Mouse (Mus musculus): ENCODE data around the gene Lyrm1. TPM values are rescaled to one million over a fixed set of nuclear protein-coding genes. Genes with fewer than 3 reads are reported as not detected.

Gene Lyrm1
- polyA plus RNA-seq, 1 experiment = 0.17 TPM

DNA sequence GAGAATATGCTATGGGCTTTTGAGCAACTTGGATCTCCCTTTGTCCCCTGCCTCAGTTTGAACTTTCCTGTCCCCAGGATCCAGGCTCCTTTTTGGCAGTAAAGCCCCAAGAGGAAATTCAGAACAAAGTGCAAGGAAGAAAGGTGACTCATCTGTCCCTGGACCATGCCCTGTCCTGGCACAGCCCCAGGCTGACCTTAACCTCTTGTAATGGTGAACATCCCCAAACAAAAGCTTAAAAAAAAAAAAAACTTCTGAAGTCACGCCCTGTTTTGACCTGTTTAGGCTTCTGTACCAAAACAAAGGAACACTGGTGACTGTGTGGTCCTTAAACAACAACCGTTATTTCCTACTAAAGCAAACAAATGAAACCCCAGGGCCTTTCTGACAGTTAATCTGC, 45.9 kb downstream of the Lyrm1 start:
- no peak for TF ChIP-seq TAL1 (IDR thresholded peaks at IDR 0.05; ENCODE audit: low read length)
- no peak for TF ChIP-seq GATA1 (IDR thresholded peaks at IDR 0.05; ENCODE audit: low read length)

GRCm38 (mm10) chr7:119954047-119954446, 58.4 kb downstream of the Lyrm1 start:
- Histone ChIP-seq H3K4me1 (ENCODE audit: control insufficient read depth) (no peaks in the 10 kb centered on the region), H3K9me3 (ENCODE audit: control insufficient read depth, low read length) (no peaks in the 10 kb centered on the region), H3K4me3 (replicated peaks) (no peak overlapping the region), H3K27me3 (ENCODE audit: control insufficient read depth) (no peaks in the 10 kb centered on the region), H3K36me3 (ENCODE audit: control insufficient read depth) (no peaks in the 10 kb centered on the region)
- no peak for TF ChIP-seq TAL1 (IDR thresholded peaks at IDR 0.05; ENCODE audit: low read length)
- TF ChIP-seq GATA1 (IDR thresholded peaks at IDR 0.05; ENCODE audit: low read length) = no peak

More for the DNA sequence above, 45.9 kb downstream of the Lyrm1 start:
- H3K4me3 ChIP-seq (replicated peaks) = no peak overlapping the region
- H3K4me1 ChIP-seq (ENCODE audit: control insufficient read depth) = no peaks in the 10 kb centered on the region
- H3K9me3 ChIP-seq (ENCODE audit: control insufficient read depth, low read length) = no peaks in the 10 kb centered on the region
- H3K36me3 ChIP-seq (ENCODE audit: control insufficient read depth) = no peaks in the 10 kb centered on the region
- no peaks in the 10 kb centered on the region for H3K27me3 ChIP-seq (ENCODE audit: control insufficient read depth)

- H3K9me3 ChIP-seq (ENCODE audit: control insufficient read depth, low read length) = no peaks in the 10 kb centered on the region
- no peaks in the 10 kb centered on the region for H3K27me3 ChIP-seq (ENCODE audit: control insufficient read depth)
- H3K4me3 ChIP-seq (replicated peaks) = no peak overlapping the region
- H3K36me3 ChIP-seq (ENCODE audit: control insufficient read depth) = no peaks in the 10 kb centered on the region
- no peaks in the 10 kb centered on the region for H3K4me1 ChIP-seq (ENCODE audit: control insufficient read depth)
- no peak for TF ChIP-seq TAL1 (IDR thresholded peaks at IDR 0.05; ENCODE audit: low read length)
- no peak for TF ChIP-seq GATA1 (IDR thresholded peaks at IDR 0.05; ENCODE audit: low read length)
These were observed 61.8 kb downstream of the Lyrm1 start for GRCm38 (mm10) chr7:119957421-119957820.

GRCm38 (mm10) chr7:119959091-119959490, 63.4 kb downstream of the Lyrm1 start:
- Histone ChIP-seq H3K27me3 (ENCODE audit: control insufficient read depth) (no peaks in the 10 kb centered on the region), H3K9me3 (ENCODE audit: control insufficient read depth, low read length) (no peaks in the 10 kb centered on the region), H3K36me3 (ENCODE audit: control insufficient read depth) (no peaks in the 10 kb centered on the region), H3K4me3 (replicated peaks) (no peak overlapping the region), H3K4me1 (ENCODE audit: control insufficient read depth) (no peaks in the 10 kb centered on the region)
- TF ChIP-seq TAL1 (IDR thresholded peaks at IDR 0.05; ENCODE audit: low read length) (no peak), GATA1 (IDR thresholded peaks at IDR 0.05; ENCODE audit: low read length) (no peak)

GRCm38 (mm10) chr7:119959491-119959890, 63.8 kb downstream of the Lyrm1 start:
- TF ChIP-seq TAL1 (IDR thresholded peaks at IDR 0.05; ENCODE audit: low read length) (no peak), GATA1 (IDR thresholded peaks at IDR 0.05; ENCODE audit: low read length) (no peak)
- Histone ChIP-seq H3K9me3 (ENCODE audit: control insufficient read depth, low read length) (no peaks in the 10 kb centered on the region), H3K4me1 (ENCODE audit: control insufficient read depth) (no peaks in the 10 kb centered on the region), H3K36me3 (ENCODE audit: control insufficient read depth) (no peaks in the 10 kb centered on the region), H3K27me3 (ENCODE audit: control insufficient read depth) (no peaks in the 10 kb centered on the region), H3K4me3 (replicated peaks) (no peak overlapping the region)

DNA sequence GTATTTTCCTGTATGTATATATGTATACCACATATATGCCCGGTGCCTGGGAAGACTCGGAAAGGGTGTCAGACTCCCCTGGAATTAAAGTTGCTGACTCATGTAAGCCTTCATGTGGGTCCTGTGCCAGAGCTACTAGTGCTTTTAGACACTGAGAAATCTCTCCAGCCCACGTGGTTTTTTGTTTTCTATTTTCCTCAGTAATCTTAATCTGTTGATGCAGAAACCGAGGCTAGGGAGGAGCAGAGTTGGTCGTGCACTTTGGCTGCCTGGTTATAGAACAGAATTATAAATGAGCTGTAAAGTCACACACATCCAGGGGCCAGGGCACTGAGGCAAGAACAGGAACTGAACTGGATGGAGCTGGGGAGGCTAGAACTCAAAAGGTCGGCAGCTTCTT, 64.3 kb downstream of the Lyrm1 start:
- H3K9me3 ChIP-seq (ENCODE audit: control insufficient read depth, low read length) = no peaks in the 10 kb centered on the region

GRCm38 (mm10) chr7:119960546-119960945, 64.9 kb downstream of the Lyrm1 start:
- Histone ChIP-seq H3K4me1 (ENCODE audit: control insufficient read depth) (no peaks in the 10 kb centered on the region), H3K36me3 (ENCODE audit: control insufficient read depth) (no peaks in the 10 kb centered on the region), H3K9me3 (ENCODE audit: control insufficient read depth, low read length) (no peaks in the 10 kb centered on the region), H3K4me3 (replicated peaks) (no peak overlapping the region), H3K27me3 (ENCODE audit: control insufficient read depth) (no peaks in the 10 kb centered on the region)
- TF ChIP-seq TAL1 (IDR thresholded peaks at IDR 0.05; ENCODE audit: low read length) (no peak), GATA1 (IDR thresholded peaks at IDR 0.05; ENCODE audit: low read length) (no peak)

More for the DNA sequence above, 64.3 kb downstream of the Lyrm1 start:
- H3K4me3 ChIP-seq (replicated peaks) = no peak overlapping the region
- H3K36me3 ChIP-seq (ENCODE audit: control insufficient read depth) = no peaks in the 10 kb centered on the region
- H3K27me3 ChIP-seq (ENCODE audit: control insufficient read depth) = no peaks in the 10 kb centered on the region
- TF ChIP-seq TAL1 (IDR thresholded peaks at IDR 0.05; ENCODE audit: low read length) (no peak), GATA1 (IDR thresholded peaks at IDR 0.05; ENCODE audit: low read length) (no peak)
- no peaks in the 10 kb centered on the region for H3K4me1 ChIP-seq (ENCODE audit: control insufficient read depth)

GRCm38 (mm10) chr7:119961107-119961506, 65.4 kb downstream of the Lyrm1 start:
- H3K4me3 ChIP-seq (replicated peaks) = no peak overlapping the region
- no peaks in the 10 kb centered on the region for H3K36me3 ChIP-seq (ENCODE audit: control insufficient read depth)
- TF ChIP-seq TAL1 (IDR thresholded peaks at IDR 0.05; ENCODE audit: low read length) (no peak), GATA1 (IDR thresholded peaks at IDR 0.05; ENCODE audit: low read length) (no peak)
- no peaks in the 10 kb centered on the region for H3K9me3 ChIP-seq (ENCODE audit: control insufficient read depth, low read length)
- H3K27me3 ChIP-seq (ENCODE audit: control insufficient read depth) = no peaks in the 10 kb centered on the region
- H3K4me1 ChIP-seq (ENCODE audit: control insufficient read depth) = no peaks in the 10 kb centered on the region

DNA sequence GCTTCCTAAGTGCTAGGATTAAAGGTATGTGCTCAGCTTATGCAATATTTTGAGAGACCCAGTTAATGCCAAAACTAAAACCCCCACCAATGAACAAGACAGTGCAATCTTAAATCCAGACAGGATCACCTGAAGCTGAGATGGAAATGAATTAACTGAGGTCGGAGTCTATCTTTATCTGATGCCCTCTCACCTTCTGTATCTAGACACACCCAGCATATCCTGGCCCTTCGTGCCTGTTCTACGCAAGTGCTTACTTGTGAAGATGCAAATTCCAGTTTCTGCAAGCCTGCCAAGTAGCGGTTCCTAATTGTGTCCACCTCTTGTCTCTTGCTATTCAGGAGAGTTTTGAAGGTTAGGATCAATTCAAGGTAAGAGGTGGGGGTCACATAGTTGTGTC, 69.5 kb downstream of the Lyrm1 start:
- TF ChIP-seq GATA1 (IDR thresholded peaks at IDR 0.05; ENCODE audit: low read length) (no peak), TAL1 (IDR thresholded peaks at IDR 0.05; ENCODE audit: low read length) (no peak)
- Histone ChIP-seq H3K36me3 (ENCODE audit: control insufficient read depth) (no peaks in the 10 kb centered on the region), H3K4me3 (replicated peaks) (no peak overlapping the region)

More for the DNA sequence above, 69.5 kb downstream of the Lyrm1 start:
- H3K27me3 ChIP-seq (ENCODE audit: control insufficient read depth) = no peaks in the 10 kb centered on the region
- no peaks in the 10 kb centered on the region for H3K4me1 ChIP-seq (ENCODE audit: control insufficient read depth)
- H3K9me3 ChIP-seq (ENCODE audit: control insufficient read depth, low read length) = no peaks in the 10 kb centered on the region

Measured in erythroblast, embryonic 14.5 days (primary cell).